Mouse (Mus musculus) forebrain, embryonic 14.5 days (tissue): ENCODE data around the gene Zfp526. TPM values are rescaled to one million over a fixed set of nuclear protein-coding genes. Genes with fewer than 3 reads are reported as not detected.

ENCODE experiments used
- ATAC-seq: fragments of 200-750 bp; cut with Nextera tagmentation; 2 replicates; pipeline ENCODE4 v1.8.0; 2017; ENCODE audit warnings: mild to moderate bottlenecking, moderate library complexity
- DNase-seq: peaks from one replicate; pipeline ENCODE4 v3.0.0-alpha.2; 2015; ENCODE audit warnings: low spot score
- H3K27ac ChIP-seq: fragments of 300-500 bp; sonication (generic); 2 replicates; pipeline ENCODE4 v1.5.1; 2014; ENCODE audit warnings: low read depth, mild to moderate bottlenecking, control low read depth, low read length, moderate library complexity
- H3K27me3 ChIP-seq: fragments of 300-500 bp; sonication (generic); replicated peaks from 2 replicates; pipeline ENCODE4 v1.6.1; 2014; ENCODE audit warnings: low read length, control low read depth, mixed read lengths; ENCODE audit not compliant: control insufficient read depth, insufficient read depth
- H3K36me3 ChIP-seq: fragments of 300-500 bp; sonication (generic); 2 replicates; pipeline ENCODE4 v1.6.1; 2014; ENCODE audit warnings: low read length, control low read depth; ENCODE audit not compliant: control insufficient read depth, insufficient read depth
- H3K4me1 ChIP-seq: fragments of 300-500 bp; sonication (generic); 2 replicates; pipeline ENCODE4 v1.6.1; 2014; ENCODE audit warnings: antibody characterized with exemption, low read length, control low read depth; ENCODE audit not compliant: control insufficient read depth, insufficient read depth
- H3K4me2 ChIP-seq: fragments of 300-500 bp; sonication (generic); 2 replicates; pipeline ENCODE4 v1.6.1; 2014; ENCODE audit warnings: mild to moderate bottlenecking, control low read depth, low read length
- H3K4me3 ChIP-seq: fragments of 300-500 bp; sonication (generic); 2 replicates; pipeline ENCODE4 v1.5.1; 2014; ENCODE audit warnings: low read depth, low read length, control low read depth
- H3K9ac ChIP-seq: fragments of 300-500 bp; sonication (generic); 2 replicates; pipeline ENCODE4 v1.6.1; 2014; ENCODE audit warnings: mild to moderate bottlenecking, low read length, control low read depth, moderate library complexity
- H3K9me3 ChIP-seq: fragments of 300-500 bp; sonication (generic); replicated peaks from 2 replicates; pipeline ENCODE4 v1.6.1; 2016; ENCODE audit warnings: low read length, control low read depth, mixed read lengths; ENCODE audit not compliant: control insufficient read depth
- WGBS: fragments of 180-500 bp; shearing (Covaris S2); extraction: QIAGEN DNeasy Blood & Tissue Kit; methylation state at CpG from one replicate; pipeline ENCODE4 v1.1.7; 2014; 5-methylcytosine and 5-hydroxymethylcytosine counted together
- polyA plus RNA-seq: library from polyadenylated mRNA; unstranded; fragments of >200 nt; fragmentation: Nextera tagmentation; extraction: Ambion mirVana; gene quantifications from 2 replicates; pipeline ENCODE4 v1.2.1, GENCODE M21; 2014

Gene Zfp526
- polyA plus RNA-seq = 2.3 and 2.8 TPM in 2 replicates

DNA sequence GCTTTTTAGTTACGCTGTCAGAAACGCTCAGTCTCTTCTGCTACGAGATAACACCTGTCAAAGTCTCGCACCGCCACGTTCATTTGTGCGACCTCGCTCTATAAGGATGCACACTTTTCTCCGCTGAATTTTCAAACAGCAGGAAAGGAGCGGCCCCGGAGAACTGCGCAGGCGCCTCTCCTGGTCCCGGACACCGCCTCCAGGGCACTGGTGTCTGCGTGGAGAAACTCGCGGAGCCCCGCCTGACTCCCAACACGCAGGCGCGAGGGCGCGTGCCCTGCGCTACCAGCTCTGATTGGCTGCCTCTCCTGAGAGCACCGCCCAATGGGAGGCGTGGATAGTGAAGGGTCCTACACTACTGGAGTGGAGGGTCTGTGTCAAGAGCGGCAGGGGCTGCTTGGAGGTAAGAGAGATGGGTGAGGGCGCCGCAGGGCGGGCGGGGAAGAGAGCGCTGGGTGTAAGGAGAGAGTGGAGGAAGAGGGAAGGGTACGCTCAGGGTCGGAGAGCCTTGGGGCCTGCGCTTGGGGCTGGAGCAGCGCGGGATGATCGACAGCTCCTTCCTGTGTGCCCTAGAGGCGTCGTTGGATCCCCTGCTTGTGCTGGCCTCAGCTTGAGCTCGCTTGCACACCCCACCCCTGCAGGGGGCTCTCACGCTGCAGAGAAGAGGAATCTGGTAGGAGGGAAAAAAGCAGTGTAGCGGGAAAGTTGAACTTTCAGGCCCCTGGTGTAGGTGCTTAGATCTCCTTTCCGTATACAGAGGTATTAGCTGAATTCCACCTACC is at the start of gene Zfp526:
Gene Zfp526 (plus strand): TSS at position 324 of the 782 bp plus-strand sequence.
- Histone ChIP-seq H3K36me3 (peaks cover 29% of the 10 kb centered on the region), H3K4me2 (peak within 1 kb of the TSS; percentile 97), H3K27me3 (no peaks in the 10 kb centered on the region), H3K4me1 (peaks cover 22% of the 10 kb centered on the region), H3K27ac (peak within 1 kb of the TSS; percentile 86), H3K9me3 (no peaks in the 10 kb centered on the region), H3K4me3 (peak within 1 kb of the TSS; percentile 65), H3K9ac (peak within 1 kb of the TSS; percentile 78)
- WGBS = under 1% methylated on average over 44 of the region's 45 CpGs
- peak; percentile 97 for ATAC-seq
- DNase-seq = peak; percentile 100

DNA sequence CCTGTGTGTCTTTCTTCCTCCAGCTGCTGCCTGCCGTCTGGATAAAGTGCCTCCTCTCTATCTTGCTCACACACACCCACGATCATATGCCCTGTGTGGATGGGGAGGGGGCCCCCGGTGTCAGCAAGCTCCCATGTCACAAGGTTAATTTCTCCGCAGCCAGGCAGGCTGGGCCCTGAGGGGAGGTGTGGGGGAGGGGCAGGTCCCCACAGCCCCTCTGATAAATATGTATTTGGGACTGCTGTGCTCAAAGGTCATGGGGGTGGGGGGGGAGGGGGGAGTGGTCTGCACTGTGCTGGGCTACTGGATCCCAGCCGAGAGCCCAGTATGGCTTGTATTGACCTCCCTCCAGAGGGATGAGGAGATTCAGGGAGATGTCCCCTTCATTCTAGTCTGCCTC is 48.6 kb upstream of the Zfp526 start:
- no peaks in the 10 kb centered on the region for H3K36me3 ChIP-seq
- H3K9ac ChIP-seq = no peak overlapping the region
- no peak overlapping the region for H3K4me2 ChIP-seq
- no peak overlapping the region for H3K4me3 ChIP-seq
- ATAC-seq = no peak
- 65% methylated on average over 5 of the region's 5 CpGs for WGBS
- H3K4me1 ChIP-seq = peaks cover 19% of the 10 kb centered on the region
- no peaks in the 10 kb centered on the region for H3K27me3 ChIP-seq
- no peaks in the 10 kb centered on the region for H3K9me3 ChIP-seq
- H3K27ac ChIP-seq = no peak overlapping the region
- no peak for DNase-seq

DNA sequence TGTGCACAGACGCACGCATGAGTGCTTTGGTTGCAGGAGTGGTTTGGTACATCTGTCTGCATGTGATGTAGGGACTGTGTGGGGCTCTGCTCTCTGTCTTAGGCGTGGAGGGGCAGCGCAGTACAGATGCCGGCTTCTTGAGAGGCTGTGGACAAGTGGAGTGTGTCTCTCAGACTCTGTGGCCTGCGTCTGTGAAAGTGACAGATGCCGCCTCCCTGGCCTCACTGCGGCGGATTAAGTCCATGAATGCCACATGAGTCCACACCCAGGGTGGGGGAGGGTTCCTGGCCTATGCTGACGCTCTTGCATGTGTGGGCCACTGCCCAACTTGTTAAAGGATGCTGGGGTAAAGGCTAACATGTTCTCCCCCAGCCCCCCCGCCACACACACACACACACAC is 46.9 kb upstream of the Zfp526 start:
- Histone ChIP-seq H3K4me2 (no peak overlapping the region), H3K9me3 (no peaks in the 10 kb centered on the region), H3K27me3 (no peaks in the 10 kb centered on the region), H3K36me3 (no peaks in the 10 kb centered on the region), H3K9ac (no peak overlapping the region), H3K4me1 (peaks cover 21% of the 10 kb centered on the region), H3K4me3 (no peak overlapping the region), H3K27ac (no peak overlapping the region; the same call in 1 of the 2 replicates)
- 47% methylated on average over 11 of the region's 11 CpGs for WGBS
- DNase-seq = peak; percentile 37
- ATAC-seq = no peak

DNA sequence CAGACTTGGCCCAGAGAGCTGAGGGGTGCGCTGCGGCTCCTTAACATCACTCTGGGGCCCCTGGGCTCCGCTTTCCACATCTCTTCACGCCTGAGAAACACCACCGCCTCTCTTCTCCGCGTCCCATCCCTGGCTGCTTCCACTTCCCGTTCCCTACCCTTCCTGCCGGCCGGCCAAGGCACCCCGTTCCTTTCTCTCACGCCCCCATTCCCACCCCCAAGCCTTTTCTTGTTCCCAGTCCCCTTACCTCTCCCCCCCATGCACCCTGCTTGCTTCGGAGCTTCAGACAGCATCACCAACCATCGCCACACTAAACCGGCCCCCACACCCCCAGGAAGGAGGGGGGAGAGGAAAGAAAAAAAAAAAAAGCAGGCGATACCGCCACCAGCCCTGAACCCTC is 42.9 kb upstream of the Zfp526 start:
- peak overlapping the region; percentile 83 for H3K9ac ChIP-seq
- WGBS = 1% methylated on average over 12 of the region's 17 CpGs
- peaks cover 22% of the 10 kb centered on the region for H3K4me1 ChIP-seq
- peak overlapping the region; percentile 97 for H3K27ac ChIP-seq
- peaks cover 24% of the 10 kb centered on the region for H3K27me3 ChIP-seq
- DNase-seq (peak; percentile 31), ATAC-seq (no peak)
- H3K4me2 ChIP-seq = peak overlapping the region; percentile 71
- no peaks in the 10 kb centered on the region for H3K36me3 ChIP-seq
- peak overlapping the region; percentile 47 for H3K4me3 ChIP-seq
- no peaks in the 10 kb centered on the region for H3K9me3 ChIP-seq

DNA sequence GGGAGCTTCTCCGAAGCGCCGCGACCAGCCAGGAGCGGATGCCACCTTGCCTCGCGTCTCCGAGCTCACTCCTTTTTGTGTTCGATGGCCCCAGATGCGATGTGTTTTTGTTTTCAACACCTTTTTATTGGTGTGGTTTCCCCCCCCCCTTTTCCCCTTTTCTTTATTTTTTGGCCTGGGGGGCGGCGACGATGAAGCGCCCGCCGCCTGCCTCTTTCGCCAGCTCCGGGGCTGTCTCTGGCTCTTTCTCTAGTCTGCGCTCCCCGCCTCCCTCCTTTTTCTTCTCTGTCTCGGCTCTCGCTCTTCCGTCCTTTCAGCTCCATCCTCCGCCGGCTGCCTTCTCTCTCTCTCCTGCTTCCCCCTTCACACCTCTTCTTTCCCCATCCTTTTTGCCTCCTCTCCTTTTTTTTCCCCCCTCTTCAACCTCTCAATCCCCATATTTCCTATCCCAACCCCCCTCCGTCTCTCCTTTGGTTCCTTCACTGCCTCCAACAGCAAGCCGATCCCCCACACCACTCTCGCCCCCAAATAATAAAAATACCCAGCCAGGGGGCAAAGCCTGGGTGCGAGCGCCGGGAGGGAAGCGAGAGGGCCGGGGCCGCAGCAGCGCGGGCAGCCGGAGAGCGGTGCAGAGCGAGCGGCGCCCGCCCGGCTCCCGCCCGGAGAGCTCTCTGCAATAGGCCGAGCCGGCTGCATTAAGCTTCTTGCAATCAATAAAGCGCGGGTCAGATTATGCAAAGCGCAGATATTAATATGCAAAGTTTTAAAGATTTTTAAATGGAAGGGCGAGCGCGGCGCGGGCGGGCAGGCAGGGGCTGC is 42.2 kb upstream of the Zfp526 start:
- peak overlapping the region; percentile 47 for H3K4me3 ChIP-seq
- H3K27me3 ChIP-seq = peaks cover 29% of the 10 kb centered on the region
- peak overlapping the region; percentile 71 for H3K4me2 ChIP-seq
- no peaks in the 10 kb centered on the region for H3K36me3 ChIP-seq
- H3K9ac ChIP-seq = peak overlapping the region; percentile 83
- DNase-seq (peak; percentile 68), ATAC-seq (peak; percentile 78)
- H3K4me1 ChIP-seq = peaks cover 19% of the 10 kb centered on the region
- H3K27ac ChIP-seq = peak overlapping the region; percentile 97
- under 1% methylated on average over 51 of the region's 56 CpGs for whole genome bisulfite sequencing
- H3K9me3 ChIP-seq = no peaks in the 10 kb centered on the region

DNA sequence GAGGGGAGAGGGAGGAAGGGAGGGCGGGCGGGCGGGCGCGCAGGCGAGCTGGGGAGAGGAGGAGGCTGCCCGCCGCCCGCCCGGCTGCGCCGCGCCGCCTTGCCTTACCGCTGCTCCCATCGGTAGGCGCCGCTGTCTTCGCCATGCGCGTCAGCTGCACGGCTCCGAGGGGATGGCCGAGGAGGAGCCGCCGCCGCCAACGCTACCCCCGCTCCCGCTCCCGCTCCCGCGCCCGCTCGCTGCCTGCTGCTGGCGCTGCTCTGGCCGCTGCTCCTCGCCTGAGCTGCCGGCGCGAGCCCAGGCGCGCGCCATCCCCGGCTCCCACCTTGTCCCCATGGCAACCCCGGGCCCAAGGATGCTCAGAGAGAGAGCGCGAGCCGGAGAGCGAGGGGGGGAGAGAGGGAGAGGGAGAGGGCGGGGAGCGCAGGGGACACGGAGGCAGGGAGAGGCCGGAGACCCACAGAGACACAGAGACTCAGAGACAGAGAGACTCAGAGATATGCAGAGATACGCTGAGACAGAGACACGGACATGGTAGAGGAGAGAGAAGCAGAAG is 41.5 kb upstream of the Zfp526 start, which contains the start of gene Pou2f2:
Gene Pou2f2 (minus strand): TSS at position 121 of the 556 bp plus-strand sequence.
- H3K9ac ChIP-seq = peak within 1 kb of the TSS; percentile 83
- peaks cover 29% of the 10 kb centered on the region for H3K27me3 ChIP-seq
- H3K4me1 ChIP-seq = peaks cover 15% of the 10 kb centered on the region; the same call in 1 of the 2 replicates
- H3K27ac ChIP-seq = peak within 1 kb of the TSS; percentile 97
- no peaks in the 10 kb centered on the region for H3K36me3 ChIP-seq
- DNase-seq (peak; percentile 95), ATAC-seq (peak; percentile 94)
- H3K4me3 ChIP-seq = peak within 1 kb of the TSS; percentile 47
- peak within 1 kb of the TSS; percentile 71 for H3K4me2 ChIP-seq
- WGBS = under 1% methylated on average over 39 of the region's 56 CpGs
- no peaks in the 10 kb centered on the region for H3K9me3 ChIP-seq

DNA sequence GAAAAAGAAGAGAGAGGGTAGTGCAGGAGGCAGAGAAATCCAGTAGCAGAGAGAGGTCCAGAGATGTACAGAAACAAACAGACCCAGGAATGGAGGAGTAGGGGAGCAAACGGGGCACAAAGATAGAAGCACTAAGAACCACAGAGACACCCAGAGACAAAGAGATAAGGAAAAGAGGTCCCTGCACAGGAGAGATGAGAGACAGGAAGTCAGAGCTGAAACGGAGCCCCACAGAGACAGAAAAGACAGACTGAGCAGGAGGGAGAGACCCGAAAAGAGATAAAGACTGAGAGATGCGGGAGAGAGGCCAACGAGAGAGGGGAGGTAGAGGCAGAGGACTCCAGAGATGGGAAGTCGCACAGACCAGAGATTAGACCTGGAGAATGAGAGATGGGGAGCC is 40.7 kb upstream of the Zfp526 start:
- no peak for ATAC-seq
- Histone ChIP-seq H3K4me1 (peaks cover 15% of the 10 kb centered on the region; the same call in 1 of the 2 replicates), H3K9me3 (no peaks in the 10 kb centered on the region), H3K4me3 (peak overlapping the region; percentile 47), H3K27ac (peak overlapping the region; percentile 97; the same call in 1 of the 2 replicates), H3K27me3 (peaks cover 29% of the 10 kb centered on the region), H3K36me3 (no peaks in the 10 kb centered on the region), H3K9ac (peak overlapping the region; percentile 83; the same call in 1 of the 2 replicates), H3K4me2 (peak overlapping the region; percentile 71)
- WGBS = 4% methylated on average over 6 of the region's 6 CpGs
- no peak for DNase-seq

DNA sequence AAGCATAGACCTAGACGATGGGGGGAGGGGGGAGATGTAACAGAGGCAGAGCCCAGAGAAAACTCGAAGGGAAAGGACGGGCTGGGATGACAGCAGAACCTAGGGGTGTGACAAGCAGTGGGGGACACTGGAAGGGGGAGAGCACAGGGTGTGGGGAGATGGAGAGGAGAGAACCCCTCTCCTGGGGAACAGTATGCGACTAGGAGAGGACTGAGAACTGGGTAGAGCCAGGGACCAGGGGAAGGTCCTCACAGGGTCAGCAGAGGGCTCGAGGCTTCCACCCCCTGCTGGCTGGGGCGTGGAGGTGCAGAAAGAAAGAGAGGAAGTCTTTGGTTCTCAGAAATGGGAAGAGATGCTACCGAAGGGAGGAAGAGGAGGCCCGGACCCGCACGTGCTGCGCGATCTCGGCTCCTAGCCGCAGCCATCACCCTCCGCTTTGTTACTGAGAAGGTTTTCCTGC is 39.9 kb upstream of the Zfp526 start:
- H3K4me3 ChIP-seq = peak overlapping the region; percentile 22
- H3K27ac ChIP-seq = no peak overlapping the region
- no peaks in the 10 kb centered on the region for H3K9me3 ChIP-seq
- peak; percentile 47 for DNase-seq
- H3K27me3 ChIP-seq = peaks cover 29% of the 10 kb centered on the region
- no peak for ATAC-seq
- no peaks in the 10 kb centered on the region for H3K36me3 ChIP-seq
- H3K4me2 ChIP-seq = peak overlapping the region; percentile 47
- under 1% methylated on average over 15 of the region's 15 CpGs for WGBS
- peaks cover 12% of the 10 kb centered on the region; the same call in 1 of the 2 replicates for H3K4me1 ChIP-seq
- peak overlapping the region; percentile 38 for H3K9ac ChIP-seq
